Mouse (Mus musculus) layer of hippocampus, postnatal 10 days (tissue): ENCODE results near the gene Cda. TPM values are rescaled to one million over a fixed set of nuclear protein-coding genes. Genes with fewer than 3 reads are reported as not detected.

ENCODE experiments used
- DNase-seq, 2 experiments: peaks; one replicate each; pipeline ENCODE4 v3.0.0; 2021; ENCODE audit warnings: low spot score in 2 of 2
- long read RNA-seq: library from polyadenylated mRNA; stranded (forward); transcript quantifications from one replicate; pipeline ENCODE4 v2.0.0, GENCODE M21; 2023
- total RNA-seq, 2 experiments: library from RNA; stranded (reverse); gene quantifications; 2 replicates each; pipeline ENCODE4 v1.2.3; 2021

Cda gene
- 1 to 10 TPM; 2.1 to 2.3 TPM for total RNA-seq
- long read RNA-seq, partial matches to known transcripts: 0 of 1 reads
- long read RNA-seq, other reads (novel, unspliced or antisense): 1 of 1 reads

GRCm38 (mm10) chr4:138367641-138368497 lies at the start of gene Cda:
TSS of gene Cda (minus strand) at chr4:138367992.
- DNase-seq: peak in 1 of 2 experiments; percentile 49

GRCm38 (mm10) chr4:138416414-138416813 lies 48.6 kb upstream of the Cda start:
- no peak for DNase-seq

GRCm38 (mm10) chr4:138415991-138416390 lies 48.2 kb upstream of the Cda start:
- DNase-seq: no peak

- peak; percentile 28 to 44 for DNase-seq
These were observed 46.9 kb upstream of the Cda start for GRCm38 (mm10) chr4:138414725-138415124.

- DNase-seq: no peak
These were observed 43.8 kb upstream of the Cda start for GRCm38 (mm10) chr4:138411504-138412121.

- no peak for DNase-seq
These were observed 43.2 kb upstream of the Cda start for GRCm38 (mm10) chr4:138411011-138411410.

DNA sequence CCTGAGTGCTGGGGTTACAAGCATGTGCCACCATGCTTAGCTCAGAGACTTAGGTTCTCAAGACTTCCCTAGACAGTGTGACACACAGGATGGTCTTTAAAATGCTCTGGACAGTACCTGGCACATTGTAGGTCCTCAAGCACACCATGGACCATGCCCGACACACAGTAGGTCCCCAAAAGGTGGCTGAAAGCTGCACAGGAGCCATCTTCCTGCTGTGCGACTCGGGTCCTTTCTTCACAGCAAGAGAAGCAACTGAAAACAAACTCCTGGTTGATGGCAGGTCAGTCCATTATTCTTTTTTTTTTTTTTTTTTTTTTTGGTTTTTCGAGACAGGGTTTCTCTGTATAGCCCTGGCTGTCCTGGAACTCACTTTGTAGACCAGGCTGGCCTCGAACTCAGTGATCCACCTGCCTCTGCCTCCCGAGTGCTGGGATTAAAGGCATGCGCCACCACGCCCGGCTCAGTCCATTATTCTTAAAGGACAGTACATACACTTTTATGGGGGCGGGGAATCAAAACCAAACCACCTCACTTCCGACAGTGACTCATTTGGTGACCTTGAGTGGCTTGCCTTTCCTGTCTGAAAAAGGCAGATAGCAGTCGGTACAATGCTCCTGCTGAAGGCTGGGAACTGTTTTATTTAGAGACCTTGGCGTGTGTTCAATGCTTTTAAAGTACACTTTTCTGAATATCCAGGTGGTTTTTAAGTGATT lies 39.8 kb upstream of the Cda start:
- DNase-seq: no peak

- DNase-seq: peak in 1 of 2 experiments; percentile 14
These were observed 37.0 kb upstream of the Cda start for GRCm38 (mm10) chr4:138404806-138405205.

DNA sequence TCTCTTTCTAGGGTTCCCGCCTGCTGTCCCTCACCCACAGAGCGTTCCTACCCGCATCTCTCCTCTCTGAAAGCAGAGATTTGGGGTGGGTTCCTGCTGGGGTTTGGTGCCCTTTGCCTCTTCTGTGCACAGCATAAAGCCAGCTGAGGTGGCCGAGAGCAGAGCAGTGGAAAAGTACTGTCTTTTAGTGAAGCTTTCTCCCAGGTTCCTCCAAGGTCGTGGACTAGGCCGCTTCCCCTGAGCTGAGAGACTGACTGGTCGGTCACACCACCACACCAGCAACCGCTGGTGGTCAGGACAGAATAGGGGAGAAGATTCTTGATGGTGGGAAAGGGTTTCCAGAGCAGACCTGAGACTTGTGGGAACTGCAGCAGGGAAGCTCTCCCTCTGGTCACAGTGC lies 28.9 kb upstream of the Cda start:
- no peak for DNase-seq

DNA sequence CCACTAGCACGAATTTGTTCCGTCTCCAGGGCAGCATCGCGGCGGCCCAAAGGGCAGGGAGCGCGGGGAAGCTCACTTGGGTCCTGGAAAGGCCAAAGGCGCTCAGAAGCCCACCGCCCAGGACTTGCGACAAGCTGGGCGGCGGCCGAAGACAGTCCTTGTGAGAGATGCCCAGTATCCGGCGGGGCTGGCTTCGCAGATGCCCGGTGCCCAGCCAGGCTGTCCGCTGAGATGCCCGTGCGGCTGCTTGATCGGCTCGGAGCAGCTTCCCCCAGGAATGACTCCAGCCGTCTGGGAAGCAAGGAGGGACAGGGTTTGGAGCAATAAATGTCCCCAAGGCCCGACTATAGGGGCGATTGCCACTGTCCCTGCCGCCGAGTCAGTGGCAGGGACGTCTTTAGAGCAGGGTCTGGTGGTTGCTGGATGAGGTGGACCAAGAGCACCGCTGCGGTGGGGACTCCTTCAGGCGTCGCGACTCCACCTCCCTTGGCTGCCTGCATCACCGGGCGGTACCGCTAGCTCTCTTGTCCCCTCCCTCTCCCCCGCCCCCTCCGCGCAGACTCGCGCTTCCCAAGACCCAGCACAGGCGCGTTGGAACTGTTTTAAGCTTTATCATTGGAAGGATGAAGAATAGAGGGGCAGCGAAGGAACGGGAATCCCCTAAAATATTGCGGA lies 28.3 kb upstream of the Cda start, which contains the start of gene Fam43b:
Gene Fam43b, minus strand, starts transcription at position 558 of the 675 bp plus-strand sequence.
- peak; percentile 61 to 72 for DNase-seq

DNA sequence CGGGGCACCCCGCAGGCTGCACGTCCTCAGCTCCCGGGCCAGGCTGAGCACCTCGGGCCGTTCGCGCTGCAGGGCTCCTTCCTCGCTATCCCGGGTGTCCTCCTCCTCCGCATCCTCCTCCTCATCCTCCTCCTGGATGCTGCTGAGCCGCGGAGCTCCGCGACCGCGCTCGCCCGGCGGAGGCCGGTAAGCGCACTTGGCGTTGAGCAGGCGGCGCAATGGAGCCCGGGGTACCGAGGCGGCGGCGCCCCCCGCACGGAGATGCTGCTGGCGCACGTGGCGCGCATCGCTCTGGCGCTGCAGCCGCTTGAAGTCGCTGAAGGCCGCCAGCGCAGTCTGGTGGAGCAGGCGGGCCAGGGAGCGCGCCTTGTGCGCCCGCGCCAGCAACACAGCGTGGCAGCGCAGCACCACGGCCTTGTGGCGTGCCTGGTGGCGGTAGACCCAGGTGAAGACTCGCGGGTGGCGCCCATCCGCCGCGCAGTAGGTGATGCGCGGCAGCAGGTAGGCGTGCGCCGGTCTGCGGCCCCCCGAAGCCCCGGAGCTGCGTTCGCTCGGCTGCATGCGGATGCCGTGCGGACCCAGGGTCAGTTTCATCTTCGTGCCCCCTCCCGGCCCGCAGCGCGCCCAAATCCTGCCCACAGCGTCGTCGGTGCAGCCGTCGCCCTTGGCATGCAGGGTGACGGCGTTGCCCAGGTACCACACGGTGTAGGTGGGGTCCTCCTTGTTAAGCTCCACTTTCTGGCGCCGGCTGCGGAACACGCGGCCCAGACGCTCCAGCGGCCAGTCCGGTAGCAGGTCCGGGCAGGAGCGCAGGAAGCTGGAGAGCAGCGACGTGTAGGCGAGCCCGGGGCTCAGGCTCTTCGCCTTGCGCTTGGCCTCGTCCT lies 27.5 kb upstream of the Cda start:
- peak; percentile 48 to 63 for DNase-seq

DNA sequence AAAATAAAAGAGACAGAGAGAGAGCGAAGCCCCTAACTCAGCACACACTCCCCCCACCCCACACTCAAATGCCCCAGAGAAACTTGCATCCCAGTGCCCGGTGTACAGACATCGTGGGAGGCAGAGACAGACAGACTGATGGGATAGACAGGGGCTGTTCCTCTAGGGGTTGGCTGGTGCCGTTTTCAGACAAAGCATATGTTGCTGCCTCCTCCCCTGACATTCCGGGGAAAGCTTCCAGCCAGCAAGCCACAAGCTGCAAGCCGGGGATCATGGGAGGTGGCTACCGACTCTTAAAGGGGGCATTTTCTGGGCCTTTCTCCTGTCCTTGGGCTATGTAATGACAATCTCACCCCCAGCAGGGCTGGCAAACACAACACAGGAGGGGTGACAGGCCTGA lies 25.9 kb upstream of the Cda start:
- no peak for DNase-seq

DNA sequence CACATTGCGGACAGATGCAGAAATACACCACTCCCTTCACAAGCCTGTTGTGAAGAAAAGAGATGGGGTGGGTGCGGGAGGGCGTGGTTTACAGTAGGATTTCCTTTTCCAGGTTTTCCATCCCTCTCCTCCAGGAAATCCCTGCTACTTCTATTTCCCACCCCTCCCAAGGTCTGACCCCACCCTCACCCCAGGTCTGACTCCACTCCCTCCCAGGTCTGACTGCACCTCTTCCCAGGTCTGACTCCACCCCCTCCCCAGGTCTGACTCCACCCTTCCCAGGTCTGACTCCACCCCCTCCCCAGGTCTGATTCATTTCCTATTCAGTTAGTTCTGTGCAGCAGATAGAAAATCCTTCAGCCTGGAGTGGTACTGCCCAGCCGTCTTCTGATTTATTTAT lies 16.0 kb upstream of the Cda start:
- no peak for DNase-seq

GRCm38 (mm10) chr4:138382462-138382861 lies 14.7 kb upstream of the Cda start:
- no peak for DNase-seq

- no peak for DNase-seq
These were observed 12.4 kb upstream of the Cda start for GRCm38 (mm10) chr4:138380132-138380689.

DNA sequence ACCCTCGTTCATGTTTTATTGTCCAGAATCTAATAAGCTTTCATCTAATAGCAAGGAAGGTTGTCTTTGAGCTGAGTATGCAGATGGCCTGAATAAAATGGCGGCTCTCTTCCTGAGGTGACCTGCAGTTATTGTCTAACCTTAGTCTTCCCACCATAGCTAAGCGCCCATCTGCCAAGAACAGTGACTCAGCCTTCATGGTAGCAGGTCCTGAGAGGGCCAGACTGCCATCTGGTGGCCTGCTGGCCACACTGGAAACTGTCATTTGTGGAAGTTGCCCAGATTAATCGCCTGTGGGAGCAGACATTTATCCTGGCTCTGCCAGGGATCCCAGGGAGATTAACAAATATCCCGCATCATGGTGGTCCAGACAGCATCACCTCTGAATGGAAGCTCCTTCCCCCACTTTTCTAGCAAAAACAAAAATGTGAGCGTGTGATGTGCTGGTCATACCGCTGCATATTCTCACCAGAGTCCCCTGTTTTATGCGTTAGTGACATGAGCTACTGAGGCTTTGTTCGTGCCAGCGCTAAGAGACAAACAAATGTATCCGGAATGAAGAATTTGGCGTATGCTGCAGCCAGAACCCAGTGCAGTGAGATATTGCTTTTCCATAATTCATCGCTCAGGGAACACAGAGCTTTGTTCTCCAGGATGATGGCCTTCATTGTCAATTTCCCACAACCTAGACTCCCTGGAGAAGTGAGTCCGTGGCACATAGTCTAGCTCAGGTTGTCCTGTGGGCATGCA lies 11.5 kb upstream of the Cda start:
- DNase-seq: peak; percentile 70 to 77

DNA sequence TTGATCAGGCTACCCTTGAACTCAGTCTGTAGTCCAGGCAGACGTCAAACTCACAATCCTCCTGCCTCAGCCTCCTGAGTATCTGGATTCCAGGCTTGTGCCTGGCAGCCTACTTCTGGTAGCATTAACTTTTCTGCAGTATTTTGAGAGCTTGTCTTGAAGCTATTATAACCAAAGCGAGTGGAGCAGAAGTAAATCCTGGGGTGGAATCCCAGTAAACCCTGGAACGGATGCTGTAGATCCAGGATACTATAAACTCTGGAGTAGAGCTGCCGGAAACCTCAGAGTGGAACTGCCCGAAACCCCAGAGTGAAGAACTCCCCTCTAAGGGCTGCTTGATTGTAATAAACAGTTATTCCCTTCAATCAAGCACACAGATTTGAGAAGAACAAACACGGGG lies 9.7 kb upstream of the Cda start:
- DNase-seq: peak; percentile 56 to 64

DNA sequence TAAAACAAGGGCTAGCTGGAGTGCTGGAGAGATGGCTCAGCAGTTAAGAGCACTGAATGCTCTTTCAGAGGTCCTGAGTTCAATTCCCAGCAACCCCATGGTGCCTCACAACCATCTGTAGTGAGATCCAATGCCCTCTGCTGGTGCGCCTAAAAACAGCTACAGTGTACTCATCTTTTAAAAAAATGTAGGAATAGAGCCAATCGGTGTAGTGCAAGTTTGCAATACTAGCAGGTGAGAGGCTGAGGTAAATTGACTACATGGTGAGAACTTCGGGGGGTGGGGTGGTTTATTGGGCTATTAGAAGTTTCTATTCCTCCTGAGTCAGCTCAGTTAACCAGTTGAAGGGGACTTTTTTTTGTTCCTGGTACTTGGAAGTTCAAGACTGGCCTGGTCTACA lies 7.3 kb upstream of the Cda start:
- DNase-seq: no peak

DNA sequence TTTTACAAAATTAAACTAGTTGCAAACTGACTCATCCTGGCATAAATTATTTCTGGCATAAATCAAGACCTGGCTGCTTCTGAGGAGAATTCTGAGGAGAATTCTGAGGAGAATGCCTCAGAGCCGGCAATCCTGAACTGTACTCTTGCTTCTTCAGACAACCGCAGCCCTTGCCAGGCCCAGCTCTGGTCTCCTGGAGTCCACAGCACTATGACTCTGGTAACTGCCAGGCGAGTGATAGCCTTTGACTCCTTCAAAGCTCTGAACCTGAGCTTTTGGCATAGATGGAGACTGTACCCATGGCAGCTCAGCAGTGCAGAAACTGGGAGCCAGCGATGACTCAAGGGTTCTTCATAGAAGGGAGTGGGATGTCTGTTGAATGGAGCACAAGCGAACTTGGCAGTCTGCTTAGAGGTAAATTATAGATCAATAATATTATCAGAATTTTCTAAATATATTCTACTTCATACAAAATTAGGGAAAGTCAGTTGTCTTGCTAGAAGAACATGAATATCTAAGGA lies 3.3 kb upstream of the Cda start:
- DNase-seq: no peak
